Mouse (Mus musculus): Measurements from ENCODE around the gene Gtsf2.
"Not testable (repeated sequence)": the region's sequence is repeated elsewhere in the genome, so short reads cannot be mapped to it uniquely, and the experiment has no call there.

The Gtsf2 gene

DNA sequence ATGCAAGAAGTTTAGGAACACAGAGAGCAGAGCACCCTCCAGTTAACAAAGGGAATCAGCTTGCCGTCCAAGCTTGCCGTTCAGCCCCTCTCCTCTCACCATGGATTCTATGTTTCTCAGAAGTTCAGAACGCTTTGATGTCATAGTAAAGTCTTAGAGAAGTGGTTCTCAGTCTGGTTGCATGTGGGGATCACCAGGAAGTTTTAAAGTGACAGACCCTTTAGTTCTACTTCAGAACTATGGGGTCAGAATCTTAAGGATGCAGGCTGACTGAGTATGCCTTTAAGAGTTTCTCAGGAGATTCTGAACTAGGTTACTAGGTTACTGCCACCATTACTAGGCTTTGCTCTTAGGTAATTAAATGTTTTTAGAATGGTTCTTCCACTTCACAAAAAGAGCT lies at the start of gene Gtsf2:
Gene Gtsf2, minus strand, starts transcription at position 101 of the 400 bp plus-strand sequence.
- no peak for DNase-seq (ENCODE audit: low spot score)

DNA sequence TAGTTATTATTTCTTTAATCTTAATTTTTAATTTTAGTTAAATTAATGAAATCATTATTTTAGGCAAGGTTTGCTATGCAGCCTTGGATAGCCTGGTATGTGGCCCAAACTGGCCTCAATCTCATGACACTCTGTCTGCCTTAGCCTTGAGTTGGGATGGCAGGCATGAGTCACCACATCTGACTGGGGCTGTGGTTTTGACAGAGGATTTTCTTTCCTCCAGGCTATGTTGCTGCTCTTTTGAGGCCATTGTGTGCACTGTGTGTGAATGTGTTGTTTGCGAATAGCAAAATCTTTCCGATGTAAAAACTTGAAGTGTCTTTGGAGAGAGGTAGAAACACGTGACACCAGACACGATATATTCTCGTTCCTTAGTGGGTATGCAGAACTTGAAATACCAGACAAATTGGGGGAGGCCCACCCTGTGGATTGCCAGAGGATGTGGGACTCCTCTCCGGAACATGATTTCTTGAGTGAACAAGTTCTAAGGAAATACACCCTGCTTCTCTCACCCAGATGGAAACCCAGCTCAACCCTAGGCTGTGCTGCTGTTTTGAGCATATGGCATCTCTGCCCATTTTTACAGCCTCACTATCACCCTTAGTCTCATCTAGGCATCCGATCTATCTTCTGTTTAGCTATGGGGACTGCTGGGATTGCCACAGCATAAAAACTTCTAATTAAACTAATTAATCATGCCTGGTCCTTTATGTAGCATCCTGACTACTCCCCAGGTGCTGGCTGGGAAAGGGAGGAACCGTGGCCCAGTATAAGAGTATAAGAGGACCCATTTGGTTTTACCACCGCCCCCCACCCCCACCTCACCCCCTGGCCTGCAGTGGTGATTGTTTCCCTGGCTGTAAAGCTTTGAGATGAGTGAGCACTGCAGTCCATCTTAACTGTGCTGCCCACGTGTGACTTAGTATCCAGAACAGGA lies 48.2 kb upstream of the Gtsf2 start:
- no peak for DNase-seq (ENCODE audit: low spot score)

DNA sequence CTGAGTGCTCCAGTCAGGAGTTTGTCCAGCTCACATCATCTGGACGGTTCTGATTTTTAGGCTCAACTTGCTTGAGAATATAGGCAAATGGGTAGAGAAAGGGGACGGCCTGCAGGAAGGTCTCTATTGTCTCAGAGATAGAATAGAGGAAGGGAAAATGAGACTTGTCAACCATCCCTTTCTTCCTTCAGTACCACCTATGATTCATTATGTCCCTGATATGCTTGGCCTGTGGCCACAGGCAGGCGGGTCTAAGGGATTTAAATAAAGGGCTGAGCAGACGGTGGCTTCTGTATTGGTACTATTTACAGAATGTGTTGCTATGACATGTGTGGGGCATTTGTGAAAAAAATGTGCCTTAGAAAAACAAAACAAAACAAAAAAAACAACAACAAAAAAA lies 40.1 kb upstream of the Gtsf2 start:
- DNase-seq (ENCODE audit: low spot score): no peak

DNA sequence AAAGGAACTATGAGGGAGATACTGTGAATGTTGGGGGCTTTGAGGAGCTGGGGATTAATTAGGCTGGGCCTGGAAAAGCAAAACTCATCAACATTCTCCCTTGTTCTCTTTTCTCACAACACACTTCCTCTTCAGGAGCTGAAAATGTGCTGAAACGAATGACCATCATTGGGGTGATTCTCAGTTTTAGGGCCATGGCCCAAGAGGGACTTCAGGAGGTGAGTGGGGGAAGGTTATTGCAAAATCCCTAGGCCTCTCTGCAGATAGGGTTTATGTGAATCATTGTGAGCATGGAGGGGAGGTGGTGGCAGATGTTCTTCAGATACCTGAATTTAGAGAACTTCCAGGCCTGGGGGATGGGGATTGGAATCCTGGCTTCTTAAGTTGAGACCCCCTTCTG lies 38.4 kb upstream of the Gtsf2 start:
- DNase-seq (ENCODE audit: low spot score): no peak

DNA sequence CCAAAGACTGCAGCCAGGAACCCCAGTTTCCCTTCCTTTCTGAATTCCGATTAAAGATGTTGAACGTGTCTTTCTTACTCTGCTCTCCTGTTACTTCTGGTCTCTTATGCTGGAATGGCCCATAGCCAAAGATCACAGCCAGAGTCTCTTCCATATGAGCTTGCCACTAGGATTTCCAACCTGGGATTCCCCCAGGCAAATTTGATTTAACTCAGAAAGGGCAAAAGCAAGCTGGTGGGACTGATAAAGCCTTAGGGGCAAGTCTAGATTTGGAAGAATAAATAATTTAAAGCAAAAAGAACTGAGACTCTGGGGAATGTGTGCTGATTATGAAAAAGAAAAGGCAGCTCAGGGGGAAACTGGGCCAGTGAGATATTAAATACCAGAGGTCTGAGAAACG lies 36.8 kb upstream of the Gtsf2 start:
- DNase-seq (ENCODE audit: low spot score): no peak

DNA sequence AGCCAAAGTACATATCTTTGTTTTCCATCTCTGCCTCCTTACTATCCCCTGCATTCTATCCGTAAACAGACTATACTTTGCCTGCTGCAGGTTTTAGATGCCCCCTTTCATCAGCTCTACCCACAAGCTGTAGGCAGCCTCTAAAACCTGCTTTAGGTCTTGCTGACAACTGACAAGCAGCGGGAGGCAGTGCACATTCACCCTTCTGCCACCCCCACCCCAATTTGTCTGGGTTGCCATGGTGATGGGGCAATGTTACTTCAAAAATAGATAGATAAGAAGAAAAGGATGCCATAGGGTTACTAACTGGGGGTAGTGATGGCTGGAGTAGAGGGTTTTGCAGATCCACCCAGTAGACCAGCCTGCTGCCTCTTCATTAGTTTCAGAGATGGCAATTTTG lies 36.2 kb upstream of the Gtsf2 start:
- no peak for DNase-seq (ENCODE audit: low spot score)

DNA sequence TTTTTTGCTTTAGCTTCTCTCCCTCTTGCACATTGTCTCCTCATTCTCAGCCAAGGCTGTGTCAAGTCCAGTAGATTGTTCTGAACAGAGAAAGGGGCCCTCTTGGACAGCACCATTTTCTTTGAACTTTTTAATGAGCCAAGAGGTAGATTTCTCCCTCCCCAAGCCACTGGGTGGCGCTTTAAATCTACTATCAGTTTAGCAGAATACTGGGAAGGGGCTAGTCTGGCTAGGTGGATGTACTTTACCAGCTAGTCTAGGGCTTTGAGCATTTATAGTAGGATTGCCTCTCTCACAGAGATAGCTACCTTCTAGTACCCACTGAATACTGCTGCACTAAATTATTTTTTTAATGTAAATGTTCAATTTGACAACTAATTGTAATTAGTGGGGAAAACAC lies 34.2 kb upstream of the Gtsf2 start:
- no peak for DNase-seq (ENCODE audit: low spot score)

DNA sequence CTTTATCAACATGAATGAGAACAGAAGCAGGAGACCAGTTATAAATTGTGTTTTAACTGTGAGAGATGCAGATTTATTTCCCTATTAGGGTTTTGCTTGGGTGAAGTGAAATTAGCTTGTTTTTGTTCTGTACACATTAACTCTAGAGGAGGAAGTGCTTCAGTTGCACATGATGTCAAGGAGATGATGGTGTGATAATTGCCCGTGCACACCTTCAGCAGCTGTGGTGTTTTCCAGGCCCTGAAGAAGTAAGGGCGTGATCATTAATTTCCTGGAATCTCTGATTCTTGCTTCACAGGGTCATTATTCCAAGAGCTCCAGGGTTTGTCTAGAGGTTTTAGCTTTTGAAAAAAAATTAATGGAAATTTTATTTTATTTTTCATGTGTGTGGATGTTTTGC lies 31.9 kb upstream of the Gtsf2 start:
- DNase-seq (ENCODE audit: low spot score): no peak

DNA sequence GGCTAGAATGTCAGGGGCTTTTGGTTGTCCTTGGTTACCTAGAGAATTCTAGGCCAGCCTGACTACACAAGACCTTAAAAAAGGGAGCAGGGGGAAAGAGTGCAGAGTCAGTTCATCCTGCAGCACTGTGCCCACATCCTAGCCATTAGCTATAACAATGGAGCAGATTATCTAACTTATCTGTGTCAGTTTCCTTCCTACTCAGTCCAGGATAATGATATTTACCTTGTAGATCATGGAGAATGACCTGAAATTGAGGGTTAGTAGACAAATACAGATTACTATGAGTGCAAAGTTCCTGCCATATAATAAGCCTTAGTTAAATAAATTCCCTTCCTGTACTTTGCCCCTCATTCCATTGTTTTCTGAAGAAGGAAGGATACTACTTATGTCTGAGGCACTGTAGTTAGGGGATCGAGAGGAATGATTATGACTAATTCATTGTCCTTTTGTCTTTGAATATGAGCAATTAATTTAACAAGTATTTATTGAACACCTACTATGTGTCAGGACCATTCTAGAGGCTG lies 30.9 kb upstream of the Gtsf2 start:
- DNase-seq (ENCODE audit: low spot score): no peak

DNA sequence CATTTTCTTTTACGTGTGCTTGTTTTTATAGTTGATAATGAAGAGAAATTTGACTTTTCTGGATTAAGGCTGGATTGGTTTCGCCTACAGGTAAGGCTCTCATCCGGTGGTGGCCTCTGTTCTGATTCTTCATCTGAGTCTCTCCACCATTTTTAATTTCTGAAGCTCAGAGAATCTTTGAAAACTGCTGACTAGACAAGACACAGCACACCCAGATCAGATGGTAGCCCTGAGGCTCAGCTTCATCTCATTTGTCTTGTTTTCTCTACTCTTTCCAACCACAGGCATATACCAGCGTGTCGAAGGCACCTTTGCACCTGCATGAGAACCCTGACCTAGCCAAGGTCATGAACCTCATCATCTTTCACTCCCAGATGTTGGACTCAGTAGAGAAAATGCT lies 25.5 kb upstream of the Gtsf2 start:
- DNase-seq (ENCODE audit: low spot score): no peak

DNA sequence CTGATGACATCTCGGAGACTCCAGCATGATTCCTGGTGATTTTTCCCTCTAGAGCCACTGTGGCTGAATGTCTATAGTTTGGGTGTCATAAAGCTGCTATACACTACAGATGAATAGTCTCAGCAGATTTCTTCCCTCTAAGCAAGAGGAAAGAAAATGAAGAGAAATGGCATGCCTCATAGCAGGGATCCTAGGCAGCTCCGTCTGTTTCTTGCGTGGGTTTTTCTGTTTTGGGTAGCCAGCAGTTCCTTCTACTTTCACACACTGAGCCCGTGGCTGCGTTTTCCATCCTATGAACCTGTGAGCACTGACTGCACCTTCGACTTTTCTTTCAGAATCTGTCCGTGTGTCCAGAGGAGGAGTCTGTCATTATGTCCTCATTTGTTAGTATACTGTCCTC lies 24.9 kb upstream of the Gtsf2 start:
- no peak for DNase-seq (ENCODE audit: low spot score)

DNA sequence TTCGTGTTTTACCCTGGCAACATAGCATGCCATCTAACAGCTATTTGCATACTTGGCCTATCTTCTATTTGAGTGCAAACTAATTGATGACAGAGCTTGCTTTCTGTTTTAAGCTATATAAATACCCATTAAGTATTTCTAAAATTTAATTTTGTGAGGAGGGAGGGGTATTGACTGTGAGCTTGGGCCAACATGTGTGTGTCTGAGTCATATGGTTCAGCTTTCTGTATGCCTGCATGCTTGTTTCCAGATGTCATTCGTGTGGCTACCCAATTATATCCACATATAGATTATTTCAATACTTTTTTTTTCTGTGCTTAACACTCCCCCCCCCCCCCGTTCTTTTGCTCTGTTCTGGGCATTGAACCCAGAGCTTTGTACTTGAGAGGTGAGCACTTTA lies 24.0 kb upstream of the Gtsf2 start:
- no peak for DNase-seq (ENCODE audit: low spot score)

DNA sequence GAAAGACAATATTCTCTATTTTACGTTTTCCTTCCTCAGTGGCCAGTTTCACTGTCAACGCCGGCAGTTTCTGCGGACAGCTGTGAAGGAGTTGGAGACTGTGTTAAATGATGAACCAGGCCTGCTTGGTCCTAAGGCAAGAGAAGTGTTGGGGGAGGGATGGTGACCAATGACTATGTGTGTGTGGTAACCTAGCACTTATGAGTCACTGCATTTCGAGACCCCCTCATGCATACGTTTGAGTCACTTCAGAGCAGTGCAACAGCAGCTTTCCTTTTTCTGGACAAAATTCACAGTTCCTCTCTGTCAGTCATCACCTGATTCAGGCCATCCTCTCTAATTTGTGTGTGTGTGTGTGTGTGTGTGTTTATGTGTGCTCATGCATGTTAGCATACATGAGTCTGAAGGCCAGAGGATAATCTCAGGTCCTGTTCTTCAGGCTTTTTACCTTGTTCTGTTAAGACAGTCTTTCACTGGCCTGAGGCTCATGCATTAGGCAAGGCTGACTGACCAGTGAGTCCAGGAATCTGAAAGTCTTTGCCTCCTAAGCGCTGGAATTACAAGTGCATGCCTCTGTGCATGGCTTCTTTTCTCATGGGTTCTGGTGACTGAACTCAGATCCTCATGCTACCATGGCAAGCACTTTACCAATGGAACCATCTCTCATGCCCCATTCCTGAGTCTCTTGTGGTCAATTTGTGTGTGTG lies 23.4 kb upstream of the Gtsf2 start:
- no peak for DNase-seq (ENCODE audit: low spot score)

DNA sequence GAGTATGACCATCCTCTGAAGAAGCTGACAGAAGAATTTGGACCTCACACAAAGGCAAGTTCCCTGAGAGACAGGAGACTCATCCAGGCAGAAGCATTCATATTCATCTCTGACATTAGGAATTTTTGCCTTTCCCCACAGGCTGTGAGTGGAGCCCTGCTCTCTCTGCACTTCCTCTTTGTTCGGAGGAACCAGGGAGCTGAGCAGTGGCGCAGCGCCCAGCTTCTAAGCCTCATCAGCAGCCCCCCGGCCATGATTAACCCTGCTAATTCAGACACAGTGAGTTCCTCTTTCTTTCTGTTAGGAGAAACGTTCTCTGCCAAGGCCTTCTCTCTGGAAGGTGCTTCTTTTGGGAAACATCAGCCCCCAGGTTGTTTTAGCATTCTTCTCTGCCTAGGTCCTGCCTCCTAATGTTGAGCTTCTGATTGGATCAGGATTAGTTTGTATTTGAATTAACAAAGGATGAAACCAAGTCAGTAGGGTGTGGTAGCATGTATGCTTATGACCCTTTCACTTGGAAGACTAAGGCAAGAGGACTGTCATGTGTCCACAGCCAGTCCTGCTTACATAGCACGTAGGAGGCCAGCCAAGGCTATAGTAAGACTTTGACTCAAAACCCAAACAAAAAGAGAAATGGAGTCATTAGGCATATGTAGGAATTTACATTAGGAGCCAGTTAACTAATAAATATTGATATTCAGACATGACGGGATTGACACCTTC lies 14.4 kb upstream of the Gtsf2 start:
- no peak for DNase-seq (ENCODE audit: low spot score)

DNA sequence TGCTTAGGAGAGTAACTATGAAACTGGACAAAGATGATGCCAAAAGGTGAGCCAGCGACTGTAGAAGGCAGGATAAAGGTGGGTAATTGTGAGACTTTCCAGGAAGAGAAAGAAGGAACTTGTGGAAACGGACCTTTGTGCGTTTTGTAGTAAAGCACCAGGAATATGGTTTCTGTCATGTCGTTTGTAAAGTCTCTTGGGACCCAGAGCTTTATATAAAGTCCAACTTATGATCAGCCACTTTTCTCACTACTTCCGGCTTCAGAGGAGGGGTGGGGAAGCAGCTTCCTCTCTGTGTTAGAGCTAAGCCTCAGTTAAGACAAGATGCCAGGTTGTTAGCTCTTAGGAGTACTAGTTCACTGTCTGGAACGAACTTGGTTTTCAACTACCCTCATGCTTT lies 6.2 kb upstream of the Gtsf2 start:
- no peak for DNase-seq (ENCODE audit: low spot score)

DNA sequence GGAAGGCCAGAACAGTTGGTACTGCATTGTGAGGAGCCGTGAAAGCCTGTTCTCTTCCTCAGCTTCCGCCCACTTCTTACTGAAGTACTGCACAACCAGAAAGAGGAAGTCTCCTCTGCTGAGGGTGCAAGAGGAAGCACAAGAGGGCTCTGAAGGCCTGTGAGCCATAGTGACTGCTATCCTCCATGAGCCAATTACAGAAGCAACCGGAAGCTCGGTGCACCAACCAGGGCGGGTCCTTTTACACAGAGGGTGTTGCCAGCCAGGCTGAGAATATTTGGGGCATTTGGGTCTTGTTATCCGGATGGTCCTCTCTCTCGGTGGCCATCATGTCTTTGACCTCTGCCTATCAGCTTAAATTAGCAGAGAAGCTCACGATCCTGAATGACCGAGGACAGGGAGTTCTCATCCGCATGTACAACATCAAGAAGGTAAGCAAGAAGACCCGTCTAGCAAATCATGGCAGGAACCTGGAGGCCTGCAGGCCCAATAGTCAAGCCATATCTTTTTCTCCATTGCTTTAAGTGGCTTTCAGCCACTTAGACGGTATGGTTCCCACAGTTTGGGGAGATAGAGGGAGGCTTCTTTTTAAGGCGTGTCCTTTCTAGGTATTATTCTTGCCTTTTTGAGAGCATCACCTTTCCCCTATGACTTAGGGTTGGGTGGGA lies 5.4 kb upstream of the Gtsf2 start, which contains the start of gene Nckap1l:
Gene Nckap1l, plus strand, starts transcription at position 244 of the 668 bp plus-strand sequence.
- DNase-seq (ENCODE audit: low spot score): peak; percentile 18

DNA sequence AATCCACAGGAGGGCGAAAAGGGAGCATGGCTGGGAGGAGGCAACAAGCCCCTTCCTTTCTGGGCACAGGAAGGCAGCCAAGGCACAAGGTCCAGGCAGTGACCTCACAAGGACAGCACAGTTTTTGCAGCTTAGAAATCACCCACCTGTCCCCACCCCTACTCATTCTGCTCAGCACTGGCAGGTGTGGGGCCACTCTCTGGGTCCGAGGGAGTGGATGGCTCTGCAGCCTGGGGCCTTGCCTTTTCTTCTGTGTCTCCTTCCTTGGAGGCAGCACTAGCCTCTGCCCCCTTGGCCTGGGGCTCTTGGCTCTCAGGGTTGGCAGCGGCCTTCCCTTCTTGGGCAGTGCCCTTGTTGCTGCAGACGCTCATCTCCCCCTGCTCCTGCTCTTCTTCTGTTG lies 2.3 kb downstream of the Gtsf2 start:
- DNase-seq (ENCODE audit: low spot score): not testable (repeated sequence)

DNA sequence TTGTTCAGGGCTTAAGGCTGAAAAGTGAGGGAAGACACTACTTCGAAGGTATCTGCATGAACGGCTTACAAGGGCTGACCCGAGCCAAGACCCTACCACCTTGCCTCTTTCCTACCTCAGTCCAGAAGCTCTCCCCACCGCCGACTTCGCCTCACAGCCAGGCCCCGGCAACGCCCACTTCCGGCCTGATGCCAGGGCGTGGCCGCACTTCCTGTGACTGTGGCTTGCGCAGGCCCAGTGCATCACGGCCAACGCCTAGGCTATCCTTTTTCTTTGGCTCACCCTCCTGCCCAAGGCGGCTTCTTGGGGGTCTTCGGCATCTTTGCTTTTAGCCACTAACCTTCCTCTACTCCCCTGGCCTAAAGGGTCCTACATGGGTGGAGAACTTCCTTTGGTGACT lies 18.0 kb downstream of the Gtsf2 start, which contains the start of gene Gtsf1:
Gene Gtsf1, minus strand, starts transcription at position 230 of the 400 bp plus-strand sequence.
- DNase-seq (ENCODE audit: low spot score): no peak

DNA sequence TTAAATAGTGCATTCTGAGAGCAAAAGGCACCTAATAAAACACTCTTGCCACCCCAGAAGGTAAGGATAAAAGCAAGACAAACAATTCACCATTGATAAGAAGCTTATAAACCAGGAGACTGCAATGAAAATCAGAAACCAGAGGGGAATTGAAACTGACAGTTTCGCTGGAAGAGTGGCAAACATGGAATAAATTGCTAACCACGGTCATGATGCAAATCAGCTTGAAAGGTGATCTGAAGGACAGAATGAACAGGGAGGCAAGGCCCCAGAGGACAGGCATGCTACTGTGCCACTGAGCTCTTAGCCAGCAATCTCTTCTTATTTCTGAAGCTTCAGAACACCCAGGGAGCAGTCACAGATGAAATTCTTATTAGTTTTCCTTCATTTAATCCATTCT lies 21.3 kb downstream of the Gtsf2 start:
- no peak for DNase-seq (ENCODE audit: low spot score)

DNA sequence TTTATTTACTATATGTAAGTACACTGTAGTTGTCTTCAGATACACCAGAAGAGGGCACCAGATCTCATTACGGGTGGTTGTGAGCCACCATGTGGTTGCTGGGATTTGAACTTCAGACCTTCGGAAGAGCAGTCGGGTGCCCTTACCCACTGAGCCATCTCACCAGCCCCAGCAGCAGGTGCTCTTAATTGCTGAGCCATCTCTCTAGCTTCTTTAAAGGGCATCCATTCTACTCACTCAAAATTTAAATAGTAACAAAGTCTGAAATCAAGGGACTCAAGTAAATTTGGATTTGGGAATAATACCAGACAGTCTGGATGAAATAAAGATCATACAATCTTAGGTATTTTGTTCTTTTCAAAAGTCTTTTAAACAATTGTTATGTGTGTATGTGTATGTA lies 42.7 kb downstream of the Gtsf2 start:
- DNase-seq (ENCODE audit: low spot score): not testable (repeated sequence)

DNA sequence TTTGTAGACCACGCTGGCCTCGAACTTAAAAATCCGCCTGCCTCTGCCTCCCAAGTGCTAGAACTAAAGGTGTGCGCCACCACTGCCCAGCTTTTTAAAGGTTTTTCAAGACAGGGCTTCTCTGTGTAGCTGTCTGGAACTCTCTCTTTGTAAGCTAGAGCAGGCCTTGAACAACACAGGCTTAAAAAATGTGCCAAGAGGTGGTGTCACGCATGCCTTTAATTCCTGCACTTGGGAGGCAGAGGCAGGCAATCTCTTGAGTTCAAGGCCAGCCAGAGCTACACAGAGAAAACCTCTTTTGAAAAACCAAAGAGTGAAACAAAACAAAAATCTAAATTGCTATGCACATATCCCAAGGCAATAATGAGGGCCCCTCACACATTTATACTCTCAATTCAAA lies 46.9 kb downstream of the Gtsf2 start:
- no peak for DNase-seq (ENCODE audit: low spot score)

DNA sequence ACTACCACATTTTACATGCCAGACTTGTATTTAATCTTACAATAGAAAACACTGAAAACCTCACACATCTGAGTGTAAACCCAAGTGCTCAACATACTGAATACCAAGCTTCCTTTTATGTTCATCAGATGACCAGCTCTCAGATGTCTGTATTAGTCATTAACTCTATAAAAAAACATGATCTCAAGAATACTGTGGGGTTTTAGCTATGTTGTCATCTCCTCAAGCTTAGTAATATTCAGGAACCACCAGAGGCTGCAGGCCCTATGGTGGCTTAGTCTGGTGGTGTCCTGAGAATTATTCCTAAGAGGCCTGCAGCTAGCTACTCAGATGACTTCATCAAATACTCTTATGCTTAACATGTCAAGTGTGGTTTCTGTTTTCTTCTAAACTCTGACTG lies 54.7 kb downstream of the Gtsf2 start:
- no peak for DNase-seq (ENCODE audit: low spot score)
